Mouse (Mus musculus) liver, postnatal 0 days (tissue): ENCODE results near the gene Prom2. TPM values are rescaled to one million over a fixed set of nuclear protein-coding genes. Genes with fewer than 3 reads are reported as not detected.

Source experiments
- ATAC-seq: fragments of 200-750 bp; cut with Nextera tagmentation; 2 replicates; pipeline ENCODE4 v1.8.0; 2017; ENCODE audit warnings: mild to moderate bottlenecking, moderate library complexity
- DNase-seq: peaks from one replicate; pipeline ENCODE4 v3.0.0-alpha.2; 2016
- H3K27ac ChIP-seq: fragments of 300-500 bp; sonication (generic); 2 replicates; pipeline ENCODE4 v1.5.1; 2014; ENCODE audit warnings: antibody characterized with exemption, moderate library complexity, mild to moderate bottlenecking, low read depth
- H3K27me3 ChIP-seq: fragments of 300-500 bp; sonication (generic); 2 replicates; pipeline ENCODE4 v1.6.1; 2014; ENCODE audit warnings: low read length, control low read depth, mixed read lengths; ENCODE audit not compliant: insufficient read depth
- H3K36me3 ChIP-seq: fragments of 300-500 bp; sonication (generic); replicated peaks from 2 replicates; pipeline ENCODE4 v1.6.1; 2014; ENCODE audit warnings: mild to moderate bottlenecking, control low read depth, low read length, moderate library complexity, mixed read lengths; ENCODE audit not compliant: insufficient read depth
- H3K4me1 ChIP-seq: fragments of 300-500 bp; sonication (generic); 2 replicates; pipeline ENCODE4 v1.6.1; 2014; ENCODE audit warnings: antibody characterized with exemption, mild to moderate bottlenecking, control low read depth; ENCODE audit not compliant: insufficient read depth
- H3K4me2 ChIP-seq: fragments of 300-500 bp; sonication (generic); 2 replicates; pipeline ENCODE4 v1.6.1; 2014; ENCODE audit warnings: low read depth, mild to moderate bottlenecking, low read length, moderate library complexity, mixed read lengths
- H3K4me3 ChIP-seq: fragments of 300-500 bp; sonication (generic); 2 replicates; pipeline ENCODE4 v1.5.1; 2014; ENCODE audit warnings: low read depth, low read length
- H3K9ac ChIP-seq: fragments of 300-500 bp; sonication (generic); replicated peaks from 2 replicates; pipeline ENCODE4 v1.6.1; 2014; ENCODE audit warnings: mild to moderate bottlenecking, moderate library complexity
- H3K9me3 ChIP-seq: fragments of 300-500 bp; sonication (generic); 2 replicates; pipeline ENCODE4 v1.6.1; 2016; ENCODE audit warnings: mild to moderate bottlenecking, control low read depth, low read length, mixed read lengths
- CTCF ChIP-seq: sonication (generic); IDR thresholded peaks from 2 replicates; pipeline ENCODE4 v1.5.1; 2016; ENCODE audit warnings: antibody characterized with exemption, low read depth
- EP300 ChIP-seq: IDR thresholded peaks from 2 replicates; pipeline ENCODE4 v1.6.1; 2016; ENCODE audit warnings: antibody characterized with exemption, low read depth, mild to moderate bottlenecking
- WGBS: fragments of 180-500 bp; shearing (Covaris S2); extraction: QIAGEN DNeasy Blood & Tissue Kit; methylation state at CpG from one replicate; pipeline ENCODE4 v1.1.7; 2014; ENCODE audit not compliant: insufficient replicate concordance; 5-methylcytosine and 5-hydroxymethylcytosine counted together
- polyA plus RNA-seq: library from polyadenylated mRNA; unstranded; fragments of >200 nt; fragmentation: Nextera tagmentation; extraction: Ambion mirVana; gene quantifications from 2 replicates; pipeline ENCODE4 v1.2.1, GENCODE M21; 2015

The Prom2 gene
- polyA plus RNA-seq, 1 experiment from 2014 or later, result not detected

GRCm38 (mm10) chr2:127514380-127515124, 26.7 kb downstream of the Prom2 start:
- Histone ChIP-seq H3K9ac (no peak overlapping the region), H3K4me2 (no peak overlapping the region), H3K4me1 (no peaks in the 10 kb centered on the region), H3K27ac (no peak overlapping the region), H3K27me3 (no peaks in the 10 kb centered on the region), H3K4me3 (no peak overlapping the region), H3K36me3 (no peaks in the 10 kb centered on the region), H3K9me3 (no peaks in the 10 kb centered on the region)
- TF ChIP-seq EP300 (no peak), CTCF (no peak)
- ATAC-seq (no peak), DNase-seq (no peak)
- WGBS, result 69% methylated on average over 9 of the region's 9 CpGs

GRCm38 (mm10) chr2:127513244-127513643, 28.0 kb downstream of the Prom2 start:
- Histone ChIP-seq H3K4me2 (no peak overlapping the region), H3K27ac (no peak overlapping the region), H3K9me3 (no peaks in the 10 kb centered on the region), H3K4me3 (no peak overlapping the region), H3K4me1 (no peaks in the 10 kb centered on the region), H3K36me3 (no peaks in the 10 kb centered on the region), H3K27me3 (no peaks in the 10 kb centered on the region), H3K9ac (no peak overlapping the region)
- DNase-seq (no peak), ATAC-seq (no peak)
- WGBS, result 46% methylated on average over 3 of the region's 3 CpGs
- TF ChIP-seq CTCF (no peak), EP300 (no peak)

GRCm38 (mm10) chr2:127511426-127511825, 29.8 kb downstream of the Prom2 start:
- WGBS, result 59% methylated on average over 4 of the region's 4 CpGs
- H3K9me3 ChIP-seq, result no peaks in the 10 kb centered on the region
- no peaks in the 10 kb centered on the region for H3K36me3 ChIP-seq
- H3K4me2 ChIP-seq, result no peak overlapping the region
- H3K27me3 ChIP-seq, result no peaks in the 10 kb centered on the region
- DNase-seq (no peak), ATAC-seq (no peak)
- H3K9ac ChIP-seq, result no peak overlapping the region
- no peak overlapping the region for H3K27ac ChIP-seq
- H3K4me1 ChIP-seq, result 0 out of 2 replicates have a peak, but pooled peaks cover 4% of the 10 kb centered on the region
- H3K4me3 ChIP-seq, result no peak overlapping the region
- TF ChIP-seq EP300, result no peak
- no peak for TF ChIP-seq CTCF

GRCm38 (mm10) chr2:127507967-127508660, 33.2 kb downstream of the Prom2 start:
- Histone ChIP-seq H3K4me3 (no peak overlapping the region), H3K27me3 (no peaks in the 10 kb centered on the region), H3K27ac (no peak overlapping the region), H3K4me2 (no peak overlapping the region), H3K36me3 (no peaks in the 10 kb centered on the region), H3K9me3 (no peaks in the 10 kb centered on the region), H3K9ac (no peak overlapping the region), H3K4me1 (0 out of 2 replicates have a peak, but pooled peaks cover 4% of the 10 kb centered on the region)
- WGBS, result 58% methylated on average over 7 of the region's 7 CpGs
- no peak for TF ChIP-seq CTCF
- TF ChIP-seq EP300, result no peak
- no peak for ATAC-seq
- DNase-seq, result no peak

- no peaks in the 10 kb centered on the region for H3K27me3 ChIP-seq
- H3K4me3 ChIP-seq, result no peak overlapping the region
- 0 out of 2 replicates have a peak, but pooled peaks cover 4% of the 10 kb centered on the region for H3K4me1 ChIP-seq
- H3K9ac ChIP-seq, result no peak overlapping the region
- H3K36me3 ChIP-seq, result no peaks in the 10 kb centered on the region
- 26% methylated on average over 7 of the region's 7 CpGs for WGBS
- no peak overlapping the region for H3K27ac ChIP-seq
- TF ChIP-seq CTCF (peak; percentile 96), EP300 (no peak)
- H3K4me2 ChIP-seq, result no peak overlapping the region
- DNase-seq (peak; percentile 84), ATAC-seq (peak; percentile 55; the same call in 1 of the 2 replicates)
- H3K9me3 ChIP-seq, result no peaks in the 10 kb centered on the region
Measured at GRCm38 (mm10) chr2:127507077-127507774, 34.0 kb downstream of the Prom2 start.

GRCm38 (mm10) chr2:127506131-127506632, 35.1 kb downstream of the Prom2 start:
- Histone ChIP-seq H3K27me3 (no peaks in the 10 kb centered on the region), H3K9ac (no peak overlapping the region), H3K9me3 (no peaks in the 10 kb centered on the region), H3K36me3 (no peaks in the 10 kb centered on the region), H3K27ac (peak overlapping the region; percentile 26; the same call in 1 of the 2 replicates), H3K4me1 (0 out of 2 replicates have a peak, but pooled peaks cover 4% of the 10 kb centered on the region), H3K4me2 (no peak overlapping the region), H3K4me3 (no peak overlapping the region)
- no peak for TF ChIP-seq CTCF
- no peak for TF ChIP-seq EP300
- peak; percentile 48 for DNase-seq
- 41% methylated on average over 6 of the region's 6 CpGs for WGBS
- peak; percentile 49 for ATAC-seq
